Mouse (Mus musculus) mature B cell (primary cell): Measurements from ENCODE around the gene Olfr857.
"Not testable (repeated sequence)": the region's sequence is repeated elsewhere in the genome, so short reads cannot be mapped to it uniquely, and the experiment has no call there.

Source experiments
- in situ Hi-C: fragments of 300-500 bp; cut with MboI; formaldehyde crosslinking; loops from 2 replicates; pipeline ENCODE4 v1.14.3; 2019

The Olfr857 gene

GRCm38 (mm10) chr9:19709133-19709532 is at the start of gene Olfr857:
TSS of gene Olfr857 (plus strand) at chr9:19709433.
- in situ Hi-C loops, result no loop called here

- in situ Hi-C loops, result no loop called here
Measured at GRCm38 (mm10) chr9:19690281-19690680, 19.0 kb upstream of the Olfr857 start.

GRCm38 (mm10) chr9:19691426-19691825 is 17.8 kb upstream of the Olfr857 start:
- in situ Hi-C loops, result no loop called here

GRCm38 (mm10) chr9:19692430-19692829 is 16.8 kb upstream of the Olfr857 start:
- in situ Hi-C loops, result no loop called here

- in situ Hi-C loops, result not testable (repeated sequence)
Measured at GRCm38 (mm10) chr9:19694285-19694684, 14.9 kb upstream of the Olfr857 start.

GRCm38 (mm10) chr9:19694898-19695379 is 14.3 kb upstream of the Olfr857 start:
- in situ Hi-C loops, result not testable (repeated sequence)

GRCm38 (mm10) chr9:19704546-19704945 is 4.7 kb upstream of the Olfr857 start:
- in situ Hi-C loops, result not testable (repeated sequence)
